Mouse (Mus musculus) embryonic fibroblast, embryonic 13.5 days (primary cell): ENCODE measurements at regions not wholly inside any gene's neighbourhood (a gene's known extent, or its start where the extent isn't known, plus 50 kb on each side); places are given as distances from the start of the nearest gene placed in this dataset.

ENCODE experiments used
- H3K27ac ChIP-seq: 2 replicates; pipeline ENCODE4 v1.5.1; 2012; ENCODE audit warnings: low read length, control low read depth, inconsistent platforms; ENCODE audit not compliant: insufficient read depth
- H3K4me1 ChIP-seq: 2 replicates; pipeline ENCODE4 v1.6.1; 2011; ENCODE audit warnings: low read length; ENCODE audit not compliant: control insufficient read depth, insufficient read depth
- H3K4me3 ChIP-seq: 2 replicates; pipeline ENCODE4 v1.5.1; 2011; ENCODE audit warnings: mild to moderate bottlenecking, control low read depth, low read length; ENCODE audit not compliant: insufficient read depth
- CTCF ChIP-seq: IDR thresholded peaks from 2 replicates; pipeline ENCODE4 v1.5.1; 2011; ENCODE audit warnings: mild to moderate bottlenecking, control low read depth, low read length, moderate library complexity, borderline replicate concordance; ENCODE audit not compliant: insufficient read depth
- POLR2A ChIP-seq: IDR thresholded peaks from 2 replicates; pipeline ENCODE4 v1.6.1; 2011; ENCODE audit warnings: low read depth, mild to moderate bottlenecking, control low read depth, low read length, moderate library complexity

DNA sequence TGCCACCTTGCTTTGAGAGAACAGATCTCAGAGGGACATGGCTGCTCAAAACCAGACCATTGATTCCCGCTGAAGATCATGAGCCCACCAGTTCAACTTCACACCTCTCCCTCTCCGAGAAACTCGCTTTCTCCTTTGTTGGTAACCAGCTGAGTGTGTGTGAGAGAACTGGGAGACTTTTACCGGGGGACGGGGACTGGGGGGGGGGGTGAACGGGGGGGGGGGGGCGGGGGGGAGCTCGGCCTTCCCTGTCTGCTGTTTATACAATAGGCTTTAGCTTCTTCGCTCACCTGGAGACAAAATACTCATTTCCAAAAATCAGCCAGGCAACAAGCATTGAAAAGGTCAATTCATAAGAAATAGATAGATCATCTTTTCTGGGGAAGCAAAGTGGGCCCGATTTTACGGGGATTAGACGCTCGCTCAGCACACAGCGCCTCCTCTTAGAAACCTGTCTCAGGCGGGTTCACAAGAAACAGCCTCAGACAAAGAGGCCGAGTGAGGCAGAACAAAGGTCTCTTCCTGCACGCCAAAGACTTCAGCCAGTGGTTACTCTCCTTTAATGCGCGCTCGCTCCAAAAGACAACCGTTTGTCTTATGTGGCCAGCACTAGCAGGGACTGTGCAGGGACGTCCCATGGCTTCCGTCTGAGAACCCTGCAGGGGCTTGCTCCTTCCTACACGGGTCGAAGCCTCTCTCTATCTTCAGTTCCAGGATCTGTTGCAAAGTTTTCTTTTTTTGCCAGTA, 202.7 kb downstream of the Irs2 start:
- Histone ChIP-seq H3K27ac (no peak overlapping the region), H3K4me1 (no peaks in the 10 kb centered on the region), H3K4me3 (no peak overlapping the region)
- TF ChIP-seq CTCF, result no peak
- no peak for TF ChIP-seq POLR2A

GRCm38 (mm10) chr8:10804974-10805373, 203.3 kb downstream of the Irs2 start:
- TF ChIP-seq POLR2A, result no peak
- no peak for TF ChIP-seq CTCF
- Histone ChIP-seq H3K4me3 (no peak overlapping the region), H3K27ac (no peak overlapping the region), H3K4me1 (no peaks in the 10 kb centered on the region)

DNA sequence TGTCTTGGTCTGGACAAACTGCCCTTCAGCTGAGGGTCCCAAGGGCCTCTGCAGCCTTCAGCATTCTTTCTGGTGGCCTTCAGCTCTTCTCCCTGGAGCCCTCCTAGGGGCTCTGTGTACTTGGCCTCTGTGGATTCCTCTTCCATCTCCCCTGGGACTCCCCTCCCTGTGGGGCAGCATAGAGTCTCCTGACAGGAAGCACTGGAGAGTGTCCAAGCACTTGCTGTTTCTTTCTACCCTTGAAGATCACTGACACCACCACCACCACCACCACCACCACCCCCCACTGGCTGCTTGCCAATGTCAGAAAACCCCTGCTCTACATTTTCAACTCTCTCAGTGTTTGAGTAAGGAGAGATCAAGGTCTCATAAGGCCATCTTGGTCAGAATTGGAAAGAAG, 206.3 kb downstream of the Irs2 start:
- H3K27ac ChIP-seq, result no peak overlapping the region
- no peaks in the 10 kb centered on the region; the same call in 1 of the 2 replicates for H3K4me1 ChIP-seq
- TF ChIP-seq CTCF (no peak), POLR2A (no peak)
- H3K4me3 ChIP-seq, result no peak overlapping the region

GRCm38 (mm10) chr8:10801580-10801979, 206.7 kb downstream of the Irs2 start:
- TF ChIP-seq CTCF (no peak), POLR2A (no peak)
- no peak overlapping the region for H3K27ac ChIP-seq
- no peak overlapping the region for H3K4me3 ChIP-seq
- H3K4me1 ChIP-seq, result no peaks in the 10 kb centered on the region; the same call in 1 of the 2 replicates

DNA sequence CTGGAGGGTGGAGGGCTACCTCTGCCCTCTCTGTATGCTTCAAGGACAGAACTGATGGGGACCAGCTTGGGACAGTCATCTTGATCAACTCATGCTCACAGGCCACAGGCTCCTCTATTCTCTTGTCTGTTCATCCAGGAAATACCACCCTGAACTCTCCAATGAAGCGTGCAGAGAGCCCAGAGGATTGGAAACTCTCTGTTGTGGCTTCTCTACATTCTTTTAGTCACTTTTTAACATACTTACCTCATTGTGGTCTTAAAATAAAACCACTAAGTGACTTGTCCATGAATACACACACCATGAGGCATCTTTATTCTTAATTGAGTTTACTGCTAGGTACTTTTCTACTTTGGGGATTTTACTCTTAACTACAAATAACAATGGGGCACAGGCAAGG, 209.8 kb downstream of the Irs2 start:
- TF ChIP-seq POLR2A (no peak), CTCF (no peak)

DNA sequence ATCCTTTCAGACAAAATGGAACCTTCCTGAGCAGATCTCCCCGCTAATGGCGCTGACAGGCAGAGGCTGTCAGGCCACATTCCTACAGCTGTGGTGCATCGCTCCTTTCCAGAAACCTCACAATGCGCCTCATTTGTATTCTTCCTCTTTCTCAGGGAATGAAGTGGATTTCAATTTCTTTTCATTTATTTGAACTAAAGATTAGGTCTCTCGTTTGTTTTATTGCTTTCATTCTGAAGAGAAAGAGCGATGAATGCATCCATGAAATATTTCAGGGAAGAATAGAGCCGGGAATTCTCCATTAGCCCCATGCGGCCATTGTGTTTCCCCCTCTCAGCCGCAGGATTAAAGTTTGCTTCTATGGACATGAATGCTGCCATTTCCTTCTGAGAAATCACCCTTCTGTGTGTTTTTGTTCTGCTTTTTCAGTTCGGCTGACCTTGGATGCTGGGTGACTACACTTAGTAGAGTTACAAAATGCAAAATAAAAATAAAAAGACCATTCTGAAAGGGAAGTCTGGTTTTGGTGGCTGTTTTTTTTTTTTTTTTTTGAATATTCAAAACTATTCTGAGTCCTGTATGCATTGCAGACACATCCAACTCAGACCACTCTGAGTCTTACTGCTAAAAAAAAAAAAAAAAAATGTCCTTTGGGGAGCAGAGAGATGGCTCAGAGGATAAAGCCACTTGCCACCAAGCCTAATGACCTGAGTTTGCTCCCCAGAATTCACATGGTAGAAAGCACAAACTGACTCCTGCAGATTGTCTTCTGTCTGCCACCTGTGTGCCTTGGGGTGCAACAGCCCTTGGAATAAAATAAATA, 213.7 kb downstream of the Irs2 start:
- no peak for TF ChIP-seq CTCF
- TF ChIP-seq POLR2A, result no peak
- H3K4me1 ChIP-seq, result no peaks in the 10 kb centered on the region; the same call in 1 of the 2 replicates
- no peak overlapping the region for H3K27ac ChIP-seq
- no peak overlapping the region for H3K4me3 ChIP-seq

More for the DNA sequence above, 209.8 kb downstream of the Irs2 start:
- no peak overlapping the region for H3K27ac ChIP-seq
- no peak overlapping the region for H3K4me3 ChIP-seq
- H3K4me1 ChIP-seq, result no peaks in the 10 kb centered on the region; the same call in 1 of the 2 replicates

GRCm38 (mm10) chr8:10793670-10794366, 214.4 kb downstream of the Irs2 start:
- no peak overlapping the region for H3K27ac ChIP-seq
- no peak overlapping the region for H3K4me3 ChIP-seq
- TF ChIP-seq POLR2A, result no peak
- no peak for TF ChIP-seq CTCF
- no peaks in the 10 kb centered on the region; the same call in 1 of the 2 replicates for H3K4me1 ChIP-seq

DNA sequence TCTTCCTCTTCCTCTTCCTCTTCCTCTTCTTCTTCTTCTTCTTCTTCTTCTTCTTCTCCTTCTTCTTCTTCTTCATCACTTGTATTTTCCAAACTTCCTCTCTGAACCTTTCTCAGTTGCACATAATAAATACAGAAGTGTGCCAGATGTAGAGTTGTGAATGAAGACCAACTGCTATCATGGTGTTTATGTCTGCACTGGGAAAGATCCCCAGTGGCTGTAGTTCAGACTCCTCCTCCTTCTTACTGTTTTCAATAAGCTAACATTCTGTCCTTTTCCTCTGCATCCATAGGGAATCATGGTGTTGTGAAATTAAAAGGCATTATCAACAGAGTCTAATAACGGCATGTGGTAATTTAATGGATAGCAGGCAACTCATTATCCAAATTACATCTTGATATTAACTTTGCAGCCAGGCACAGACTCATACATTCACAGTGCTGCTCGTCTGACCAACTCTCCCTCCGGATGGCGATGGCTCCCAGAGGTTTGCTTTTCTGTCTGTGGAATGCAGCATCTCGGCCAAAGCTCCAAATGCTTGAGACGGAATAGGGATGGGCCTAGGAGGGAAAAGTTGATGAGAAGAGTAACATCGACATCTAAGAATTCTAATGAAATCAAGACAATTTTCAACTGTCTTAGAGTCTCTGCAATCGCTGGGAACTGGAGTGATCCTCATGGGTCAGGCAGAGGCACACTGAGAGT, 219.6 kb downstream of the Irs2 start:
- Histone ChIP-seq H3K27ac (no peak overlapping the region), H3K4me1 (no peaks in the 10 kb centered on the region; the same call in 1 of the 2 replicates), H3K4me3 (no peak overlapping the region)
- TF ChIP-seq POLR2A (no peak), CTCF (no peak)

DNA sequence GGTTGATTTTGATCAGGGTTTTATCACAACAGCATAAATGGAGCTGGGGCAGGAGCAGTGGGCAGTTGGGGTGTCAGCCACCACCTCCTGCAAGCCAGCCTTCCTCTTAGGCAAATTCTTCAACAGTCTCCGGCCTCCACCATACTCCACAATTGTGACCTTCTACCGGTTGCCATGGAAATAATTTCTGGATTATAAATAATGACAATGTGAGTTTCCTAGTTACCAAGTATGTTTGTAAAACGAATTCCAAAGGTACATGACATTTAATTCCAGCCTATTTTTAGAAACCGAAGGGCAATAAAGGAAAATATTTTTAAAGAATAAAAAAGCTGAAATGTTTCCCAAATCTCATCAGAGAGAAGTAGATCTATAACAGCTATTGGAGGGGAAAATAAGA, 222.5 kb downstream of the Irs2 start:
- TF ChIP-seq CTCF, result no peak
- no peak for TF ChIP-seq POLR2A
- no peaks in the 10 kb centered on the region; the same call in 1 of the 2 replicates for H3K4me1 ChIP-seq
- H3K4me3 ChIP-seq, result no peak overlapping the region
- H3K27ac ChIP-seq, result no peak overlapping the region
